Mouse (Mus musculus) midbrain, postnatal 0 days (tissue): ENCODE results near the gene Spcs2. TPM values are rescaled to one million over a fixed set of nuclear protein-coding genes. Genes with fewer than 3 reads are reported as not detected.
A peak's percentile ranks its signal among the peaks of the same experiment; 100 is the strongest.

Experiments used
- ATAC-seq: fragments of 200-750 bp; cut with Nextera tagmentation; 2 replicates; pipeline ENCODE4 v1.8.0; 2017; ENCODE audit warnings: moderate number of reproducible peaks, mild to moderate bottlenecking, moderate TSS enrichment, moderate library complexity; ENCODE audit not compliant: low FRiP score
- DNase-seq: peaks from one replicate; pipeline ENCODE4 v3.0.0-alpha.2; 2015; ENCODE audit warnings: low spot score
- H3K27ac ChIP-seq: fragments of 300-500 bp; sonication (generic); 2 replicates; pipeline ENCODE4 v1.5.1; 2014; ENCODE audit warnings: low read depth, mild to moderate bottlenecking, low read length, mixed read lengths
- H3K27me3 ChIP-seq: fragments of 300-500 bp; sonication (generic); 2 replicates; pipeline ENCODE4 v1.6.1; 2014; ENCODE audit warnings: low read length, control low read depth, mixed read lengths; ENCODE audit not compliant: insufficient read depth
- H3K36me3 ChIP-seq: fragments of 300-500 bp; sonication (generic); 2 replicates; pipeline ENCODE4 v1.6.1; 2014; ENCODE audit warnings: low read length, control low read depth, mixed read lengths; ENCODE audit not compliant: insufficient read depth
- H3K4me1 ChIP-seq: fragments of 300-500 bp; sonication (generic); 2 replicates; pipeline ENCODE4 v1.6.1; 2014; ENCODE audit warnings: mild to moderate bottlenecking, control low read depth, antibody characterized with exemption, low read length, mixed read lengths; ENCODE audit not compliant: insufficient read depth
- H3K4me2 ChIP-seq: fragments of 300-500 bp; sonication (generic); 2 replicates; pipeline ENCODE4 v1.6.1; 2014; ENCODE audit warnings: low read depth, mild to moderate bottlenecking, low read length, mixed read lengths; ENCODE audit not compliant: poor library complexity, severe bottlenecking
- H3K4me3 ChIP-seq: fragments of 300-500 bp; sonication (generic); 2 replicates; pipeline ENCODE4 v1.5.1; 2014; ENCODE audit warnings: low read depth, mild to moderate bottlenecking, low read length, moderate library complexity
- H3K9ac ChIP-seq: fragments of 300-500 bp; sonication (generic); replicated peaks from 2 replicates; pipeline ENCODE4 v1.6.1; 2014; ENCODE audit warnings: mild to moderate bottlenecking, low read length, moderate library complexity, mixed read lengths; ENCODE audit not compliant: poor library complexity, severe bottlenecking
- H3K9me3 ChIP-seq: fragments of 300-500 bp; sonication (generic); 2 replicates; pipeline ENCODE4 v1.6.1; 2016; ENCODE audit warnings: low read length, control low read depth
- CTCF ChIP-seq: IDR thresholded peaks from 2 replicates; pipeline ENCODE4 v1.5.1; 2016; ENCODE audit warnings: antibody characterized with exemption, mild to moderate bottlenecking
- WGBS: fragments of 180-500 bp; shearing (Covaris S2); extraction: QIAGEN DNeasy Blood & Tissue Kit; methylation state at CpG from one replicate; pipeline ENCODE4 v1.1.7; 2014; 5-methylcytosine and 5-hydroxymethylcytosine counted together
- polyA plus RNA-seq: library from polyadenylated mRNA; unstranded; fragments of >200 nt; fragmentation: Nextera tagmentation; extraction: Ambion mirVana; gene quantifications from 2 replicates; pipeline ENCODE4 v1.2.1, GENCODE M21; 2015
- total RNA-seq: library from RNA; depleted of rRNA; stranded (reverse); fragments of >200 nt; gene quantifications from 2 replicates; pipeline ENCODE4 v1.2.3, GENCODE M21; 2014

Gene Spcs2
- total and polyA plus RNA-seq, 2 experiments from 2014 or later = 119 to 264 TPM

DNA sequence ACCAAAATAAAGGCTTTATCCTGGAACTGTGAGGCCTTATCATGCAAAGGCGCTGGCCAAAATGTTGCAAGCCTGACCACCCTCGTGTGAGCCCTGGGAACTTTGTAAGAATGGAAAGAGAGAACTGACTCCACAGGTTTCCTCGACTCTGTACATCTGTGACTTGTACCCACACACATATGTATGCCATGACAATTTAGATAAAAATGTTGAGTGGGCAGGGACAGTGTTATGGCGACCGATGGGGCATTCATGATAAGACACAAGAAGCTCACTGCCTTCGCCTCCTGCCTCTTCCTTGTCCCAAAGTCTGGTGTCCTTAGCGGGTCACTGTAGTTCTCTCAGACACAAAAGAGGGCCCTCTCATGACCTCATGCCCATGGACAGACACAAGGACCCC, 64.1 kb downstream of the Spcs2 start:
- H3K27ac ChIP-seq = no peak overlapping the region
- no peaks in the 10 kb centered on the region for H3K36me3 ChIP-seq
- H3K4me2 ChIP-seq = no peak overlapping the region
- no peak for ATAC-seq
- no peak for DNase-seq
- H3K9ac ChIP-seq = no peak overlapping the region
- 79% methylated on average over 7 of the region's 7 CpGs for WGBS
- H3K9me3 ChIP-seq = no peaks in the 10 kb centered on the region
- H3K4me3 ChIP-seq = no peak overlapping the region
- no peak for TF ChIP-seq CTCF
- 0 out of 2 replicates have a peak, but pooled peaks cover 4% of the 10 kb centered on the region for H3K4me1 ChIP-seq
- H3K27me3 ChIP-seq = no peaks in the 10 kb centered on the region

DNA sequence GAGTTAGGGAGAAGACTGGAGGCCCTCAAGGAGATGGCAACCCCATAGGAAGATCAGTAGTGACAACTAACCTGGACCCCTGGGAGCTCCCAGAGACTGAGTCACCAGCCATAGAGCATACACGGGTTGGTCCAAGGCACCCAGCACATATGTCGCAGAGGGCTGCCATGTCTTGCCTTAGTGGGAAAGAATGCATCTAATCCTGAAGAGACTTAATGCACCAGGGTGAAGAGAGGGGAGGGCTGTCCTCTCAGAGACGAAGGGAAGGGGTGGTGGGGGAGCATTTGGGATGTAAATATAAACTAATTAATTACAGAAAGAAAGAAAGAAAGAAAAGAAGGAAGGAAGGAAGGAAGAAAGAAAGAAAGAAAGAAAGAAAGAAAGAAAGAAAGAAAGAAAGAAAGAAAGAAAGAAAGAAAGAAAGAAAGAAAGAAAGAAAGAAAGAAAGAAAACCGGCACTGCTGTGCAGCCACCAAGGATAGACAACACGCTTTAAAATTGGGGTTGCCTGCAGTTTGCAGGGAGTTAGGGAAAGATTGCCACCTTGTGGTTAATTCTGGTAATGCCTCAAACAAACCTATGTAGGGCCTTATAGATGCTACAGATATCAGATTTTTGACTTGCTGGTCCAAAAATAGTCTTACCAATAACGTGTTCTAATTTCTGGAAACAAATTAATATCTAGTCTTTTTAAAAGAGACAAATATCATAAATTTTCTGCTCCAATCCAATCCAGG, 65.2 kb downstream of the Spcs2 start:
- no peaks in the 10 kb centered on the region for H3K9me3 ChIP-seq
- H3K27me3 ChIP-seq = no peaks in the 10 kb centered on the region
- peak; percentile 93 for TF ChIP-seq CTCF
- DNase-seq = peak; percentile 91
- H3K27ac ChIP-seq = no peak overlapping the region
- H3K36me3 ChIP-seq = no peaks in the 10 kb centered on the region
- ATAC-seq = no peak
- H3K4me3 ChIP-seq = no peak overlapping the region
- H3K4me1 ChIP-seq = 0 out of 2 replicates have a peak, but pooled peaks cover 4% of the 10 kb centered on the region
- 34% methylated on average over 6 of the region's 6 CpGs for WGBS
- no peak overlapping the region for H3K4me2 ChIP-seq
- H3K9ac ChIP-seq = no peak overlapping the region

DNA sequence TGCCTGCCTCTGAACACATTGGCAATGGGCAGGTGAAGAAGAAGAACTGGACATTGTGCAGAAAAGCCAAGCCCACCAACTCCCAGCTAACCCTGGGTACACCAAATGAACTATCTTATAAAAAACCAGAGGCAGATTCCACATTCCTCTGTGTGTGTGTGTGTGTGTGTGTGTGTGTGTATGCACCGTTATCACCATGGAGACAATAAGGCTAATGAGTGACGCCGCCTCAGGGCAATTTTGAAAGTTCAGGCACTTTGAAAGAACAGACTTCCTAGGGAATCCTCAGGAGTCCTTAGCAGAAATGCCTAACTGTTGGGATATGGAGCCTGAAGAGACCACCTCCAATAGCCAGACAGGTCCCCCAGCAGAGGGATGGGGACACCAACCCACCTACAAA, 66.0 kb downstream of the Spcs2 start:
- Histone ChIP-seq H3K27ac (no peak overlapping the region), H3K9ac (no peak overlapping the region)
- 64% methylated on average over 3 of the region's 3 CpGs for WGBS

DNA sequence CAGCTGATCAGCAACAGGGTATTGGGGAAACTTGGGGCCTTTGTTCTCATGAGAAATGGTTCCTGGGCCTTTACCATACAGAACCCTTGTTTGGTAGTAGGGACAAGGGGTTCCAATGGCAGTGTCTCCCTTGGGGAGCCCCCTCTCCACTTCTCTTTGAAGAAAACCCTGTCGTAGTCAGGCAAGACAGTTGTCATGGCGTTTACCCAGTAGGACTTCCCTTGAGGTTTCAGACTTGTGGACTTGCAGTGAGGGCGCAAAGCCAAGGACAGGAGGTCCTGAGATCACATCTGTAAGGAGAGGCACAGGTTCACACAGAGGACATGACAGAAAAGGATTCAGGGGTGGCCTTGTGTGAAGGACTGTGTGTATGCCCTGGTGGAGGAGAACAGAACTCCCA, 66.8 kb downstream of the Spcs2 start:
- Histone ChIP-seq H3K4me1 (0 out of 2 replicates have a peak, but pooled peaks cover 4% of the 10 kb centered on the region), H3K9ac (no peak overlapping the region), H3K4me3 (no peak overlapping the region), H3K4me2 (no peak overlapping the region), H3K27me3 (no peaks in the 10 kb centered on the region), H3K9me3 (no peaks in the 10 kb centered on the region), H3K27ac (no peak overlapping the region), H3K36me3 (no peaks in the 10 kb centered on the region)
- no peak for DNase-seq
- ATAC-seq = no peak
- no peak for TF ChIP-seq CTCF
- WGBS = 62% methylated on average over 3 of the region's 3 CpGs

More for the DNA sequence above, 66.0 kb downstream of the Spcs2 start:
- H3K9me3 ChIP-seq = no peaks in the 10 kb centered on the region
- no peak for TF ChIP-seq CTCF
- no peaks in the 10 kb centered on the region for H3K36me3 ChIP-seq
- no peaks in the 10 kb centered on the region for H3K27me3 ChIP-seq
- no peak for ATAC-seq
- 0 out of 2 replicates have a peak, but pooled peaks cover 4% of the 10 kb centered on the region for H3K4me1 ChIP-seq
- DNase-seq = peak; percentile 39
- H3K4me3 ChIP-seq = no peak overlapping the region
- H3K4me2 ChIP-seq = no peak overlapping the region

DNA sequence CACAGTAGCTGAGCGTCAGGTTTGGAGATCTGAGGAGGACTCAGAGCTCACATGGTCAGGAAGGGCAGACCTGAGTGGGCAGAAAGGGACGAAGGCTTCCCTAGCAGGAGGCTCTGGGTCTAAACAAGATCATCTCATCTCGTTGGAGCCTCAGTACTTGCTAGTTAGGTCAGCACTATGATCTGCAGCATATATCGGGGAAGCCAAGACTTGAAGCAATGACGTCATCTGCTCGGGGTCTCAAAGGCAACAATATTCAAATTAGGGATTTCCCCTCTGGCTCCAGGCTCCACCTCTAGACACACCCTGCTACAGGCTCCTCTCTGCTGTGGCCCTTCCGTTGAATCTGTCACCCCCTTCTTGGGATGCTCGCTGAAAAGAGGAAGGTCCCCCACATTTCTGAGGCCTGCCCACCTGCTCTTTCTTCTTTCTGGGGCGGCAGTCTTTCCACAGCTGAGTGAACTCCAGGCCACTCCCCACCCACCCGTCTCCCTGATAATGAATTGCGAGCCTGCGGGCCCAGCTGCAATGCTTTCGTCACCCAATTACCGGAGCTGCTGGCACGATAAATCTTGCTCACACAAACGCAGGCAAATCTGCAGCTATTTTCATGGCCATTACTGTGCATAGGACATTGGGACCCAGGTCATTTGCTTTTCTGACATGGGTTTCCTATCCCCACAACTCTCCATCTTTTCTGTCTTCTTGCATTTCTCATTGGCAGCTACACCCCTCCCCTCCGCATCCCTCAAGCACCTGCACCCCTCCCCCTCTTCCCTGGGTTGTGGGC, 67.9 kb downstream of the Spcs2 start:
- no peak overlapping the region for H3K4me3 ChIP-seq
- 14% methylated on average over 17 of the region's 17 CpGs for WGBS
- no peaks in the 10 kb centered on the region for H3K9me3 ChIP-seq

More for the DNA sequence above, 67.9 kb downstream of the Spcs2 start:
- H3K27me3 ChIP-seq = no peaks in the 10 kb centered on the region
- H3K4me1 ChIP-seq = 0 out of 2 replicates have a peak, but pooled peaks cover 4% of the 10 kb centered on the region
- H3K36me3 ChIP-seq = no peaks in the 10 kb centered on the region
- H3K9ac ChIP-seq = 0 out of 2 replicates have a peak overlapping the region, but pooled peaks have one; percentile 2
- peak overlapping the region; percentile 9; the same call in 1 of the 2 replicates for H3K4me2 ChIP-seq
- ATAC-seq = peak; percentile 36; the same call in 1 of the 2 replicates
- no peak for TF ChIP-seq CTCF
- DNase-seq = peak; percentile 58
- no peak overlapping the region for H3K27ac ChIP-seq
